Mouse (Mus musculus): ENCODE measurements at regions not wholly inside any gene's neighbourhood (a gene's known extent, or its start where the extent isn't known, plus 50 kb on each side); places are given as distances from the start of the nearest gene placed in this dataset.

DNA sequence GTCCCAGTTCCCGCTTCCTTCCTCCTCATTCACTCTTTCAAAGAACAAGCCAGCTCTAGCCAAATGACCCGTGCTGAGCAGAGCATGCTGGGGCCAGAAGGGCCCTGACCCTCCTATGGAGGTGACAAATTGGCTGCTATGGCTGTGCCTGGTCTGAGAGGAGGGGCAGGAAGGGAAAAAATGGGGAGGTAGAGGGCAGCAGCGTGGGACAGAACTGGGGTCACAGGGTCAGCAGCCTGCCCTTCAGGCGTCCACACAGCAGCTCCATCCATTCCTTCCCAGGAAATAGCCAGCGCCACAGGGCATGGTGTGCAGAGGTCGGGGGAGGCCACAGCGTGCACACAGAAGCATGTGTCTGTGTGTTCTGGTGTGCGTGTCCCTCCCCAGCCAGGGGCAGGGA is 292.2 kb upstream of the Tbx3 start:
- in situ Hi-C loops (cut with MboI; ENCODE audit: low pct_unique_long_range_greater_than_20kb in 1 of 2, low sequenced_read_pairs in 2 of 2, unreplicated experiment in 1 of 2): loop anchor here (25.0 kb wide), 1 partner anchor 309 kb away; no protein-coding TSS in a partner anchor

DNA sequence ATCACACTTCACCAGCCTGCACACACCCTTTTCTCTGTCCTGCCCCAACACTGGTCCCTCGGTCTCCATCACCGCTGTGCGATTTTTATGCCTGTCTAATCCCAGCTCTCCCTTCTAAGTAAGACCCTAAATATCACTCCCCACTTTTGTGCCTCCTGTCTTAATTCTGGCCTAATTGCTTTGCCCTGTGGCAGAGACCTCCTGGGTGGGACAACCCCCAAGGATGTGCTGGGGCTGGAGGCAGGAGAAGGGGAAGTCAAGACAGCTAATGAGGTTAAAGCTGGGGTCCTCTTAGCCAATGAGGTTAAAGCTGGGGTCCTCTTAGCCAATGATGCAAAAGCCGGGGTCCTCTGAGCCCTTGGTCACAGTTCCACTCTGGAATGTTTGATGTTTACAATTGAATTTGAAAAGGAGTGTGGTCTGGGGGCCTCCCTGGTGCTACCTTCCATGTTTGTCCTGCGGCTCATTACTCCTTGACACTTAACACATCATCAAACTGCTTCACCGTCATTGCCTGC is 290.5 kb upstream of the Tbx3 start:
- in situ Hi-C loops (cut with MboI; ENCODE audit: low pct_unique_long_range_greater_than_20kb in 1 of 2, low sequenced_read_pairs in 2 of 2, unreplicated experiment in 1 of 2): loop anchor here (25.0 kb wide), 1 partner anchor 307 kb away; no protein-coding TSS in a partner anchor

- in situ Hi-C loops (cut with MboI; ENCODE audit: low pct_unique_long_range_greater_than_20kb in 1 of 2, low sequenced_read_pairs in 2 of 2, unreplicated experiment in 1 of 2): loop anchor here (25.0 kb wide), 1 partner anchor 306 kb away; no protein-coding TSS in a partner anchor
Observed at GRCm38 (mm10) chr5:119381495-119381894, 289.0 kb upstream of the Tbx3 start.

GRCm38 (mm10) chr5:119385506-119385905 is 285.0 kb upstream of the Tbx3 start:
- in situ Hi-C loops (cut with MboI; ENCODE audit: low pct_unique_long_range_greater_than_20kb in 1 of 2, low sequenced_read_pairs in 2 of 2, unreplicated experiment in 1 of 2): loop anchor here (25.0 kb wide), 1 partner anchor 302 kb away; no protein-coding TSS in a partner anchor

- in situ Hi-C loops (cut with MboI; ENCODE audit: low pct_unique_long_range_greater_than_20kb in 1 of 2, low sequenced_read_pairs in 2 of 2, unreplicated experiment in 1 of 2): loop anchor here (25.0 kb wide), 1 partner anchor 300 kb away; no protein-coding TSS in a partner anchor
Observed at GRCm38 (mm10) chr5:119386821-119387220, 283.6 kb upstream of the Tbx3 start.

GRCm38 (mm10) chr5:119387261-119387660 is 283.2 kb upstream of the Tbx3 start:
- in situ Hi-C loops (cut with MboI; ENCODE audit: low pct_unique_long_range_greater_than_20kb in 1 of 2, low sequenced_read_pairs in 2 of 2, unreplicated experiment in 1 of 2): loop anchor here (25.0 kb wide), 1 partner anchor 300 kb away; no protein-coding TSS in a partner anchor

DNA sequence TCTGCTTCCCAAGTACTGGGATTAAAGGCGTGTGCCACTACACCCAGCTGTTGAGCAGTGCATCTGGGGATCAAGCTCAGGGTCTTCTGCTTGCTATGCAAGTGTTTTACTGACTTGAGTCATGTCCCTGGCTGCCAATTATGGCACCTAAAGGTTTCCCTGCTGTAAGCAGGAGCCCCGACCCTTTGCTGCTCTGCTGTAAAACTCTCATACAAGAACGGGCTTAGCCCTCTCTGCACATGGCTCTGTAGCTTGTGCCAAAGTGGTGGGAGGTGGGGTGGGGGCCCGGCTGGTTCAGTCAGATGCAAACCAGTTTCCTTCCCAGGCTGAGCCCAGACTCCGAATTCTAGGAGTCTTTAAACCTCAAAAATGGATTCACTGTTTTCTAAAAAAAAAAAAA is 281.6 kb upstream of the Tbx3 start:
- in situ Hi-C loops (cut with MboI; ENCODE audit: low pct_unique_long_range_greater_than_20kb in 1 of 2, low sequenced_read_pairs in 2 of 2, unreplicated experiment in 1 of 2): loop anchor here (25.0 kb wide), 1 partner anchor 298 kb away; no protein-coding TSS in a partner anchor

GRCm38 (mm10) chr5:119389384-119389783 is 281.1 kb upstream of the Tbx3 start:
- in situ Hi-C loops (cut with MboI; ENCODE audit: low pct_unique_long_range_greater_than_20kb in 1 of 2, low sequenced_read_pairs in 2 of 2, unreplicated experiment in 1 of 2): loop anchor here (25.0 kb wide), 1 partner anchor 298 kb away; no protein-coding TSS in a partner anchor

- in situ Hi-C loops (cut with MboI; ENCODE audit: low pct_unique_long_range_greater_than_20kb in 1 of 2, low sequenced_read_pairs in 2 of 2, unreplicated experiment in 1 of 2): loop anchor here (25.0 kb wide), 1 partner anchor 297 kb away; no protein-coding TSS in a partner anchor
Observed at GRCm38 (mm10) chr5:119389857-119390256, 280.6 kb upstream of the Tbx3 start.

- in situ Hi-C loops (cut with MboI; ENCODE audit: low pct_unique_long_range_greater_than_20kb in 1 of 2, low sequenced_read_pairs in 2 of 2, unreplicated experiment in 1 of 2): loop anchor here (25.0 kb wide), 1 partner anchor 289 kb away; no protein-coding TSS in a partner anchor
Observed at GRCm38 (mm10) chr5:119398475-119398874, 272.0 kb upstream of the Tbx3 start.

GRCm38 (mm10) chr5:119400223-119400935 is 270.1 kb upstream of the Tbx3 start:
- in situ Hi-C loops (cut with MboI; ENCODE audit: low pct_unique_long_range_greater_than_20kb in 1 of 2, low sequenced_read_pairs in 2 of 2, unreplicated experiment in 1 of 2): no loop called here

DNA sequence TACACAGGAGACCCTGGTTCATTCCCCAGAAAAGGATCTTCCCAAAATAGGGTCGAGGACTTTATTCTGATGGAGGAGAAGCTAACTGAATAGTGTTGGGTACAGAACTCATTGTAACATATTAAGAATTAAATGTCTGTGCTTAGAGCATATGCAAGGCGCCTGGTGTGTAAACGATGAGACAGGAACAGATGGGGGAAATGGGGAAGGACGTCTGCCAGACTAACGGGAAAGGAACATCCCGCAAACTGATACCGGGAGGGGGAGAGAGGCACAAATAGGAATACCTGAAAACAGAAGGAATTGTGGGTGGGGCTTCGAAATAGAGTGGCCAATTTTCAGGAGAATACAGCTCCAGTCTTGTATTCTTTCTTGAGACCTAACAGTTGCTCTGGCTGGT is 268.6 kb upstream of the Tbx3 start:
- in situ Hi-C loops (cut with MboI; ENCODE audit: low pct_unique_long_range_greater_than_20kb in 1 of 2, low sequenced_read_pairs in 2 of 2, unreplicated experiment in 1 of 2): no loop called here

- in situ Hi-C loops (cut with MboI; ENCODE audit: low pct_unique_long_range_greater_than_20kb in 1 of 2, low sequenced_read_pairs in 2 of 2, unreplicated experiment in 1 of 2): no loop called here
Observed at GRCm38 (mm10) chr5:119402651-119403050, 267.8 kb upstream of the Tbx3 start.

- in situ Hi-C loops (cut with MboI; ENCODE audit: low pct_unique_long_range_greater_than_20kb in 1 of 2, low sequenced_read_pairs in 2 of 2, unreplicated experiment in 1 of 2): no loop called here
Observed at GRCm38 (mm10) chr5:119410966-119411365, 259.5 kb upstream of the Tbx3 start.

- in situ Hi-C loops (cut with MboI; ENCODE audit: low pct_unique_long_range_greater_than_20kb in 1 of 2, low sequenced_read_pairs in 2 of 2, unreplicated experiment in 1 of 2): no loop called here
Observed at GRCm38 (mm10) chr5:119415835-119416234, 254.6 kb upstream of the Tbx3 start.

DNA sequence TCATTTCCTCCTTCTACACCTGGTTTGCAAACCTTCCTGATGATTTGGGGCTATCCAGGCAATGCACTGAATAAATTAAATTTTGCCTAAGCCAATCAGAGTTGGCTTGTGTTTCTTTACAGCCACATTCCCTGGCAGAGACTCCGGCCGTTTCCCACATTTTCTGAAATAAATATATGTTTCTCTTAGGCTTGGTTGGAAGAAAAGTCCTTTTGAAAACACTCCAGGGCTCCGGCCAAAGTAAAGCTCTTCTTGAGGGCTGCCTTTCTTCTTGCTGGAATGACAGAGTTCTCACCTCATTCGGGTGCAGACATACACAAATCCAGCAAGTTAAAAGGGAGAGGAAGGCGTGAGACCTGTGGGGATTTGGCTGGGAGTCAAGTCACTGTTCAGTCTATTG is 252.0 kb upstream of the Tbx3 start:
- in situ Hi-C loops (cut with MboI; ENCODE audit: low pct_unique_long_range_greater_than_20kb in 1 of 2, low sequenced_read_pairs in 2 of 2, unreplicated experiment in 1 of 2): no loop called here

- in situ Hi-C loops (cut with MboI; ENCODE audit: low pct_unique_long_range_greater_than_20kb in 1 of 2, low sequenced_read_pairs in 2 of 2, unreplicated experiment in 1 of 2): no loop called here
Observed at GRCm38 (mm10) chr5:119427511-119428019, 242.9 kb upstream of the Tbx3 start.

GRCm38 (mm10) chr5:119431271-119431756 is 239.2 kb upstream of the Tbx3 start:
- in situ Hi-C loops (cut with MboI; ENCODE audit: low pct_unique_long_range_greater_than_20kb in 1 of 2, low sequenced_read_pairs in 2 of 2, unreplicated experiment in 1 of 2): no loop called here

- in situ Hi-C loops (cut with MboI; ENCODE audit: low pct_unique_long_range_greater_than_20kb in 1 of 2, low sequenced_read_pairs in 2 of 2, unreplicated experiment in 1 of 2): no loop called here
Observed at GRCm38 (mm10) chr5:119434572-119434971, 235.9 kb upstream of the Tbx3 start.
